Mouse (Mus musculus): ENCODE measurements at regions not wholly inside any gene's neighbourhood (a gene's known extent, or its start where the extent isn't known, plus 50 kb on each side); places are given as distances from the start of the nearest gene placed in this dataset.
A peak's percentile ranks its signal among the peaks of the same experiment; 100 is the strongest.
"Not testable (repeated sequence)": the region's sequence is repeated elsewhere in the genome, so short reads cannot be mapped to it uniquely, and the experiment has no call there.

DNA sequence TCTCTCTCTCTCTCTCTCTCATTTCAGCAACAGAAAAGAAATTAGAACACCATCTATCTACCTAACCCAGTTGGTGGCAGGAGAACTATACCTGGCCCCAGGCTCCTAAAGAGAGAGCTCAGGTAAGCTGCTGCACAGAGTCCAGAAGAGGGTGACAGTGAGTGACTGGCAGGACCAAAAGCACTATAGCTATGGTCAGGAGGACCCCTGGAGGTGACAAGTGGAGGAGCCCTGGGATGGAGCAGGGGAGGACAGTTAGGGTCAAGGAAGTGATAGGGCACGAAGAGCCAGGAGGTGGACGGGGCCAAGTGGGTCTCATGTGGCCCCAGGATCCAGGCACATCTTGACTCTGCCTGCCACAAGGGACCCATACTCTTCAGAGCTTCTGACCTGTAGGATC, 73.7 kb downstream of the Cryaa start:
- H3K4me2 ChIP-seq: no peak overlapping the region
- H3K4me1 ChIP-seq (replicated peaks): peaks cover 15% of the 10 kb centered on the region
- H3K27ac ChIP-seq: no peak overlapping the region
- no peaks in the 10 kb centered on the region for H3K36me3 ChIP-seq
- no peak for ATAC-seq (ENCODE audit: insufficient number of reproducible peaks, insufficient read depth, low FRiP score, low TSS enrichment, low read depth)
- 70% methylated on average over 2 of the region's 2 CpGs for WGBS
- H3K9ac ChIP-seq (replicated peaks): no peak overlapping the region
- H3K27me3 ChIP-seq: no peaks in the 10 kb centered on the region
- H3K4me3 ChIP-seq (replicated peaks): no peak overlapping the region
- peaks cover 5% of the 10 kb centered on the region; the same call in 1 of the 2 replicates for H3K9me3 ChIP-seq

DNA sequence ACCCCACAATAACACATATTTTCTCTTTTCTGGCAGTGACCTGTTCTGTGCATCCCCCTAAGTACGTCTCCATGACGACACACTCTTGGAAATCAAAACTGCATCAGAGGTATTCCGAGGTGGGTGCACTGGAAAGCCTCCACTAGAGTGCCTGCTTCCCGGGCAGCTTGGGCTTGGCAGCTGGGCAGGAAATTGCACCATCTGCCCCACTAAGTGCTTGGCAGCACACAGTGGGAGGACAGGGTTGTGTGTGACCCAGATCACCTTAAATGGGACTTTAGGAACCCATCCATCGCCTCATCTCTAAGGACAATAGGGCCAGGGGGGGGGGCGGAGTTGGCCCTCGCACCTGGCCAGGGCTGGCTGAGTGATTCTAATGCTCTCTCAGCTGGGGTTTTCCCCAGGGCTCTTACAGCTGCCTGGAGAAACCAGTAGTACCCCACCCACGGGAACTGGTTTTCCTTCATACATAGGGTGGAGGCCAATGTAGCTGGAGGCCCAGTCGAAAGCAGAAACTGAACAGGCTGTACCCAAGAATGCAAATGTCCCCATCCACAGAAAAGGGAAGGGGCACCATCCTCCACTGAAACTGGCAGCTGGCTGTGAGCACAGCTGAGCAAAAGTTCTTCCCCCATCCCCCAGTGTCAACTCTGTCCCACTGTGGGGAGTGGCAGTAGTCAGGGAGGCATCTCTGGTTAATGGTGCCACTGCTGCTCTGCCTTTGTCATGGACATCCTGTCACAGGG, 75.7 kb downstream of the Cryaa start:
- Histone ChIP-seq H3K27me3 (no peaks in the 10 kb centered on the region), H3K9me3 (peaks cover 5% of the 10 kb centered on the region; the same call in 1 of the 2 replicates), H3K4me3 (replicated peaks) (no peak overlapping the region), H3K4me1 (replicated peaks) (peaks cover 6% of the 10 kb centered on the region; the same call in 1 of the 2 replicates), H3K9ac (replicated peaks) (no peak overlapping the region), H3K4me2 (no peak overlapping the region), H3K36me3 (no peaks in the 10 kb centered on the region), H3K27ac (no peak overlapping the region)
- no peak for ATAC-seq (ENCODE audit: insufficient number of reproducible peaks, insufficient read depth, low FRiP score, low TSS enrichment, low read depth)
- 64% methylated on average over 9 of the region's 9 CpGs for WGBS

DNA sequence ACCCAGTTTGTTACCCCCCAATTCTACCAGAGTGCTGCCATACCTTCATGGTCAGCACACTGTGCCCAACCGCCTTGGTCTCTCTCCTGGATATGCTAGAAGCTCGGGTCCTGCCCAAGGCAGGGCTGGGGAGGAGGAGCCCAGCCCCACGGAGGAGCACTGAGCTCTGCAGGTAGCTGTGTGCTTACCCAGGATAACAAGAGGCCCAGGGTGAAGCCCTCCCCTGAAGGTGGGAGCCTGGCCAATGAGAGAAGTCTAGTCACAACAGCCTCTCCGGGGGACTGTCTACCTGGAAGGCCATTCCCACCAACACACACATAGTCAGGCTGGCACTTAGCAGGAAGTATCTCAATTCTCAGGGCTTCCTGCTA, 76.2 kb downstream of the Cryaa start:
- H3K4me1 ChIP-seq (replicated peaks): peaks cover 6% of the 10 kb centered on the region; the same call in 1 of the 2 replicates
- H3K9ac ChIP-seq (replicated peaks): no peak overlapping the region
- peaks cover 5% of the 10 kb centered on the region; the same call in 1 of the 2 replicates for H3K9me3 ChIP-seq
- WGBS: 40% methylated on average over 4 of the region's 4 CpGs
- no peak for ATAC-seq (ENCODE audit: insufficient number of reproducible peaks, insufficient read depth, low FRiP score, low TSS enrichment, low read depth)
- no peak overlapping the region for H3K4me3 ChIP-seq (replicated peaks)
- no peaks in the 10 kb centered on the region for H3K36me3 ChIP-seq
- no peak overlapping the region for H3K4me2 ChIP-seq
- no peaks in the 10 kb centered on the region for H3K27me3 ChIP-seq
- H3K27ac ChIP-seq: no peak overlapping the region

DNA sequence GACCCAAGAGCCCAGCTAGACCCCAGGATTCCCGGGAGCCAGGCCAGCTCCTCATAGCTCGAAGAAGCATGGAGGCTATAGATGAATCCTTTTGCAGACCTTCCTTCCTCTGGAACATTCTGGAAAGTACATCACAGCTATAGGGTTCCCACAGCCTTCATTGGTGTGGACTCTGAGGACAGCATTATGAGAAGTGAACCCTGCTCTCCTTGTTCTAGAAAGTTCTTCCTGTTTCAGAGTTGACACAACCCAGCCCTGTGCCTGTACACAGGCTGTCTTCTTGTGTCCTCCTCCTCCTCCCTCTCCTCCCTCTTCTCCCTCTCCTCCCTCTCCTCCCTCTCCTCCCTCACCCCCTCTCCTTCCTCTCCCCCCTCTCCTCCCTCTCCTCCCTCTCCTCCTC, 82.9 kb downstream of the Cryaa start:
- no peak for ATAC-seq (ENCODE audit: insufficient number of reproducible peaks, insufficient read depth, low FRiP score, low TSS enrichment, low read depth)
- no peaks in the 10 kb centered on the region for H3K4me1 ChIP-seq (replicated peaks)
- WGBS: 95% methylated on average over 2 of the region's 2 CpGs
- H3K4me3 ChIP-seq (replicated peaks): no peak overlapping the region
- no peak overlapping the region for H3K9ac ChIP-seq (replicated peaks)
- H3K36me3 ChIP-seq: no peaks in the 10 kb centered on the region
- no peak overlapping the region for H3K27ac ChIP-seq
- peaks cover 5% of the 10 kb centered on the region; the same call in 1 of the 2 replicates for H3K9me3 ChIP-seq
- H3K4me2 ChIP-seq: no peak overlapping the region
- no peaks in the 10 kb centered on the region for H3K27me3 ChIP-seq

DNA sequence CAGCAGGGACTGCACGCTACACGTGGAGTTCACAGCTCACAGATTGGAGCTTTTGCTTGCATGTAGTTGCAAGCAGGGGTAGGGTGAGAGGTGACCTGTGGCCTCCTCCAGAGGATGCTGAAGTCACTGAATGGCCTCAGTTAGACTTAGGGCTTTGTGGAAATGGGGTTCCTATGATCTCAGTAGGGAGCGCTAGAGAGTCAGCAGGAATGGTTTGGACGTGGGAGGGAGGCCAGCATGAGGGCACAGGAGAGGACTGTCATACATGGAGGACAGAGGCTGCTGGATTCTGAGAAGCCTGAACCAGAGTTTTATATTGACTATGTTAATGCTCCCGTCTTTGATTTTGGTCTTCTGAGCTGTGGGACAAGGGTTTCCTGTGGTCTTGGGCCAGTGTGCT, 85.5 kb downstream of the Cryaa start:
- WGBS: 57% methylated on average over 5 of the region's 5 CpGs
- H3K27ac ChIP-seq: no peak overlapping the region
- no peak for ATAC-seq (ENCODE audit: insufficient number of reproducible peaks, insufficient read depth, low FRiP score, low TSS enrichment, low read depth)
- H3K9ac ChIP-seq (replicated peaks): no peak overlapping the region
- no peak overlapping the region for H3K4me2 ChIP-seq
- H3K9me3 ChIP-seq: no peaks in the 10 kb centered on the region
- H3K27me3 ChIP-seq: 0 out of 2 replicates have a peak, but pooled peaks cover 3% of the 10 kb centered on the region
- H3K4me3 ChIP-seq (replicated peaks): no peak overlapping the region
- no peaks in the 10 kb centered on the region for H3K36me3 ChIP-seq
- peaks cover 10% of the 10 kb centered on the region for H3K4me1 ChIP-seq (replicated peaks)

DNA sequence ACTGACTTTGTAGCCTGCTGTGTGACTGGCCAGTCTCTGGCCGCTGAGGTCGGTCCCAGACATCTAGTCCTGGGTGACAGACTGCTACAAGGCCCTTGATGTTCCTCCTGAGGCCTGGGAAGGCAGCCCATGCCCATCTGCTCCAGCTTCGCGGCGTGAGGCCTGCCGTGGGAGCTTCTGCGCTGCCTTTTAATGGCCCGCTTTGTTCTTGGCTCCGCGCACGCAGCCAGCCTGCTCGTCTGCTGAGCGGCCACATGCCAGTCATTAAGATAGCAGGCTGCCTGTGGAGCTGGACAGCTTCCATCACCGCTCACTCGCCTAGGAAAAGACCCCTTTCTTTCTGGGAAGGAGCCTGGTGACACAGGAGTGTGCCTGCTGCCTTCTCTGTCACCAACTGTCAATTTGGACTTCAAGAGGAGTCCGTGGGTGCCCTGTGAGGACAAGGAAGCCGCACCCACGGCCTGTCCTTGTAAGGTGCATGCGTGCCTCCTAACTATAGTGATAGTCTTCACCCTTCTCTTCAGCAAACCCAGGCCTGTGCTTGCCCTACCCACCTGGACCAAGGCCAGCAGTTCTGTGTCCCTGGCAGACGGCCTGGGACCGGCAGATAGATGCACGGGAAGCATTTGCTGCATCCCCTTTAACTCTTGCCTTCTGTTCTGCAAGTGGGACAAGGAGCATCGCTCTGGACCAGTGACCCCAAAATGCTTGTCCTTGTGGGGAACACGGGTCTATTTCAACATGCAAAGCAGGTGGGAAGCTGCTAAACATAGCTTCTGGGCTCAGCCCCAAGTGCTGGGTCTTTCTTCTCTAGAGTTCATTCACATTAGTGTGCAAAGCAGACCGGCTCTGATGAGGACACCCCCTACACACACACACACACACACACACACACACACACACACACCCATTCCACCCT, 88.6 kb downstream of the Sik1 start:
- Histone ChIP-seq H3K4me3 (replicated peaks) (no peak overlapping the region), H3K4me2 (peak overlapping the region; percentile 30), H3K36me3 (no peaks in the 10 kb centered on the region), H3K4me1 (replicated peaks) (peaks cover 10% of the 10 kb centered on the region), H3K27ac (peak overlapping the region; percentile 76), H3K9me3 (no peaks in the 10 kb centered on the region), H3K9ac (replicated peaks) (no peak overlapping the region), H3K27me3 (0 out of 2 replicates have a peak, but pooled peaks cover 3% of the 10 kb centered on the region)
- peak; percentile 31; the same call in 1 of the 2 replicates for ATAC-seq (ENCODE audit: insufficient number of reproducible peaks, insufficient read depth, low FRiP score, low TSS enrichment, low read depth)
- WGBS: 34% methylated on average over 25 of the region's 25 CpGs

DNA sequence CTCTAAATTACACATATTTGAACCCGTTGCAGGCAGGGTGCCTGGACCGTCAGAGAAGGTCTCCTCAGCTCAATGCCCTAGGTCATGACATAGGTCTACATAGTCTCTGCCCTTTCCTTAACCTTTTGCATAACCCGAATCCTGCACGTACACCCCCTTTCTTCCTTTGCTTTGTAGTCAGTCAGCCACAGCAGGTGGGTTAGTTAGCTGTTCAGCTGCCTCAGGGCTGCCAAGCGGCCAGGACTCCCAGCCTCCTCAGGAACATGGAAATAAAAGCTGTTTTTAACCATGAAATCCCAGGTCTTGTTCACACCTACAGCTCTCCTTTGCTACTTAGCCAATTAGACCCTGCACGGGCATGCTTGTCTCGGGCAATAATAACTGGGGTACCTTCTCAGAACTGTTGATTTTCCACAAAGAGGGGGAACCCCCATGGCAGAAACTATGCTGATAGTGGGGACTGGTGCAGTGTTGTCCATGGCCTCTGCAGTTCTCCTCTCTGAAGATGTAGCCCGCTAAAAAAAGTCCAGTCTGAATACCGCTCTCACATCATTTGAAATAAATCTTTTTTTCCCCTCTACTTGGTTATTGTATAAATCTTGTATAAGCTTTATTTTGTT, 83.3 kb downstream of the Sik1 start:
- H3K9me3 ChIP-seq: no peaks in the 10 kb centered on the region
- H3K4me1 ChIP-seq (replicated peaks): peaks cover 11% of the 10 kb centered on the region
- ATAC-seq (ENCODE audit: insufficient number of reproducible peaks, insufficient read depth, low FRiP score, low TSS enrichment, low read depth): no peak
- no peaks in the 10 kb centered on the region for H3K27me3 ChIP-seq
- no peak overlapping the region for H3K27ac ChIP-seq
- H3K9ac ChIP-seq (replicated peaks): no peak overlapping the region
- 44% methylated on average over 9 of the region's 9 CpGs for WGBS
- no peaks in the 10 kb centered on the region for H3K36me3 ChIP-seq
- H3K4me3 ChIP-seq (replicated peaks): no peak overlapping the region
- no peak overlapping the region for H3K4me2 ChIP-seq

DNA sequence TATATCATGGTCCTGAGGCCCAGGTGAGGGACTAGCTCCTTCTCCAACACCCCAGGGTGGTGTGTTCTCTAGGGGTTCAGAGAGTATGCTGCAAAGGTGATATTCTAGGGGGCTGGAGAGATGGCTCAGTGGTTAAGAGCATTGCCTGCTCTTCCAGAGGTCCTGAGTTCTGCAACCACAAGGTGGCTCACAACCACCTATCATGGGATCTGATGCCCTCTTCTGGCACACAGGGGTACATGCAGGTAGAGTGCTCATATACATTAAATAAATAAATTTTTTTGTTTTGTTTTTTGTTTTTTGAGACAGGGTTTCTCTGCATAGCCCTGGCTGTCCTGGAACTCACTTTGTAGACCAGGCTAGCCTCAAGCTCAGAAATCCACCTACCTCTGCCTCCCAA, 81.7 kb downstream of the Sik1 start:
- H3K27ac ChIP-seq; H3K27me3 ChIP-seq; H3K4me3 ChIP-seq (replicated peaks); H3K9me3 ChIP-seq; ATAC-seq (ENCODE audit: insufficient number of reproducible peaks, insufficient read depth, low FRiP score, low TSS enrichment, low read depth); H3K36me3 ChIP-seq; H3K9ac ChIP-seq (replicated peaks); H3K4me2 ChIP-seq: not testable (repeated sequence)
- peaks cover 20% of the 10 kb centered on the region for H3K4me1 ChIP-seq (replicated peaks)

DNA sequence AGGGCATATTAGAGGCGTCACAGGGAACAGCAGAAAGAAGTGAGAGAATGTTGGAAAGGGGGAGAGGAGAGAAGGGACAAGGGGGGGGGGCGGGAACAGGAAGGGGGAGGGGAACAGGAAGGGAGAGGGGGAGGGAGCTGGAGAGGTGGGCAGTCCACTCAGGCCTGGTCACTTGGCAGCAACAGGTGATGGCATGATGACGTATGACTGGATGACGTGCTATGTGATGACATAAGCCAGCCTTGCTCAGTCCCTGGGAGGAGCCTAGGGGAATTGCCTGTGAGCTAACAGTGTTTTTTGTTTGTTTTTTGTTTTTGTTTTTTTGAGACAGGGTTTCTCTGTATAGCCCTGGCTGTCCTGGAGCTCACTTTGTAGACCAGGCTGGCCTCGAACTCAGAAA, 80.6 kb downstream of the Sik1 start:
- H3K27ac ChIP-seq: no peak overlapping the region
- H3K9me3 ChIP-seq: no peaks in the 10 kb centered on the region
- no peaks in the 10 kb centered on the region for H3K27me3 ChIP-seq
- H3K4me1 ChIP-seq (replicated peaks): peaks cover 20% of the 10 kb centered on the region
- WGBS: 62% methylated on average over 4 of the region's 5 CpGs
- no peak overlapping the region for H3K4me2 ChIP-seq
- no peaks in the 10 kb centered on the region for H3K36me3 ChIP-seq
- no peak overlapping the region for H3K4me3 ChIP-seq (replicated peaks)
- H3K9ac ChIP-seq (replicated peaks): no peak overlapping the region
- ATAC-seq (ENCODE audit: insufficient number of reproducible peaks, insufficient read depth, low FRiP score, low TSS enrichment, low read depth): no peak

DNA sequence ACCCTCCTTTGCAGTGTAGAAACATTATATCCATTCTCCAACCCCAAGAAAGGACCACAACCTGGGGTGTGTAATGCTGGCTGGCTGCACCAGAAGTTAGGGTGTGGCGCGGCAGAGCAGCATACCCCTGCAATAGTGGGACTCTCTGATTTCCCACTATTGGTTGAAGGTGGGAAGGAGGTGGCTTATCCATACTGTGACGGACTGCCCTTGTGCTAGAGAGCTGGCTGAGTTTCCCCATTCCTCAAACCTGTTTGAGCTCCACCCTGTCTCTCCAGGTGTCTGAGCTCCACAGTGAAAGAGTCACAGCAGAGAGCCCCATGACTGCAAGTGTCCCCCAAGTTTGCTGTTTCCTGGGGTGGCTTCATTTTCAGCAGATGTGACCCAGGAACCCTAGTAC, 79.6 kb downstream of the Sik1 start:
- Histone ChIP-seq H3K4me1 (replicated peaks) (peaks cover 20% of the 10 kb centered on the region), H3K36me3 (no peaks in the 10 kb centered on the region), H3K4me2 (no peak overlapping the region), H3K4me3 (replicated peaks) (no peak overlapping the region), H3K9me3 (no peaks in the 10 kb centered on the region), H3K9ac (replicated peaks) (no peak overlapping the region), H3K27ac (no peak overlapping the region), H3K27me3 (no peaks in the 10 kb centered on the region)
- 93% methylated on average over 3 of the region's 3 CpGs for WGBS
- no peak for ATAC-seq (ENCODE audit: insufficient number of reproducible peaks, insufficient read depth, low FRiP score, low TSS enrichment, low read depth)

DNA sequence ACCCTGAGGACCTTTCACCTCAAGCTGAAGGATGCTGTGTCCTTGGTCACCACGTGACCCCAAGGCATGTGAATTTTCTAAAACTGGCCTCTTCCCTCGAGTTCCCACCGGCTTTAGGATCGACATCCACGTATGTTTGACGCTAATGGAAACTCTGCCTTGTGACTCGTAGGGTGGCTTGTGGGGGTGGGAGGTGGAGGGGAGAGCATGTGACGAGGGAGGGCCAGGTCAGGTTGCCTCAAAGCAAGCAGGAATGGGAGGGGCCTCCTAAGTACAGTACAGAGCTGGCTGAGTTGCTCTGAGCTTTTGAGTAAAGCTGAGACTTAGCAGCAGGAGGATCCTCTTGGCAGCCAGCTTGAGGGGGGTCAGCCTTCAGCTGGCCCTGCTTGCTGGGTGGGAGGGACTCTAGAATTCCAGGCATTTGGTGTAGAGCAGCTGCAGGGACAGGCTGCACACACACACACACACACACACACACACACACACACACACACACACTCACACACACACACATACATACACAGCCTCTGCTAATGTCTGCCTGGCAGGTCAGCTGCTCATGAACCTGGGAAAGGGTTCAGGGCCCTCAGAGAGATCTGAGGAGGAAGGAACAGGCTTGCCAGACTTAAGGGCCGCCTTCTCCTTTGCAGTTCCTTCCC, 78.5 kb downstream of the Sik1 start:
- Histone ChIP-seq H3K4me1 (replicated peaks) (peaks cover 20% of the 10 kb centered on the region), H3K36me3 (no peaks in the 10 kb centered on the region), H3K9me3 (no peaks in the 10 kb centered on the region), H3K27me3 (no peaks in the 10 kb centered on the region), H3K27ac (peak overlapping the region; percentile 86), H3K4me3 (replicated peaks) (no peak overlapping the region), H3K9ac (replicated peaks) (no peak overlapping the region), H3K4me2 (no peak overlapping the region)
- WGBS: 34% methylated on average over 9 of the region's 9 CpGs
- ATAC-seq (ENCODE audit: insufficient number of reproducible peaks, insufficient read depth, low FRiP score, low TSS enrichment, low read depth): peak; percentile 88

All from limb, embryonic 12.5 days (tissue).